ENCODE assay signal across 8 mouse cellular contexts in genomic region chr11:19111916-19112575, GRCm38 (mm10).
DNase-seq lines count a peak whose midpoint lies in the region; ATAC-seq and TF ChIP-seq lines count a peak whose summit lies in the region.

No protein-coding gene starts in this region.

- no peak overlapping the region for H3K27ac ChIP-seq in hindbrain, postnatal 0 days
- H3K27ac ChIP-seq in hindbrain, embryonic 10.5 days: no peak overlapping the region
- no peak overlapping the region for H3K27ac ChIP-seq in forebrain, embryonic 13.5 days
- no peak overlapping the region for H3K27ac ChIP-seq in layer of hippocampus, adult 2 months

- peak; percentile 71 for DNase-seq in hindbrain, postnatal 0 days (ENCODE audit: low spot score)
- DNase-seq in hindbrain, embryonic 10.5 days (ENCODE audit: low spot score): no peak
- DNase-seq in Muller cell, postnatal 12 days (ENCODE audit: inconsistent ontology term): peak; percentile 90
- peak; percentile 64 for DNase-seq in lung, postnatal 14 days
- DNase-seq in layer of hippocampus, adult 2 months (ENCODE audit: low spot score in 2 of 2): no peak
- no peak for DNase-seq in cerebellum, adult 8-10 months
- no peak for DNase-seq in spleen, postnatal 36 days (ENCODE audit: low spot score in 2 of 2)

- no peaks in the 10 kb centered on the region for H3K36me3 ChIP-seq in hindbrain, postnatal 0 days (ENCODE audit: insufficient read depth, low read length)
- no peaks in the 10 kb centered on the region for H3K36me3 ChIP-seq in hindbrain, embryonic 10.5 days
- no peaks in the 10 kb centered on the region for H3K36me3 ChIP-seq in forebrain, embryonic 13.5 days (ENCODE audit: poor library complexity, severe bottlenecking)

- TF ChIP-seq CTCF in hindbrain, postnatal 0 days (IDR thresholded peaks at IDR 0.05; ENCODE audit: low read depth): no peak
- no peak for TF ChIP-seq CTCF in layer of hippocampus, adult 2 months (conservative IDR thresholded peaks at IDR 0.05)

- no peak for ATAC-seq in hindbrain, postnatal 0 days
- ATAC-seq in forebrain, embryonic 13.5 days: peak; percentile 88

- no peaks in the 10 kb centered on the region for H3K4me1 ChIP-seq in hindbrain, postnatal 0 days (ENCODE audit: insufficient read depth, low read length)
- H3K4me1 ChIP-seq in hindbrain, embryonic 10.5 days (replicated peaks): peaks cover 12% of the 10 kb centered on the region; the same call in 1 of the 2 replicates
- H3K4me1 ChIP-seq in forebrain, embryonic 13.5 days: peaks cover 14% of the 10 kb centered on the region

- no peaks in the 10 kb centered on the region for H3K27me3 ChIP-seq in hindbrain, postnatal 0 days (ENCODE audit: insufficient read depth, low read length)
- H3K27me3 ChIP-seq in hindbrain, embryonic 10.5 days (ENCODE audit: insufficient read depth, poor library complexity, severe bottlenecking): no peaks in the 10 kb centered on the region
- H3K27me3 ChIP-seq in forebrain, embryonic 13.5 days: peaks cover 46% of the 10 kb centered on the region

- no peak overlapping the region for H3K4me3 ChIP-seq in hindbrain, postnatal 0 days (ENCODE audit: low read length)
- H3K4me3 ChIP-seq in hindbrain, embryonic 10.5 days: no peak overlapping the region
- no peak overlapping the region for H3K4me3 ChIP-seq in forebrain, embryonic 13.5 days
- no peak overlapping the region for H3K4me3 ChIP-seq in layer of hippocampus, adult 2 months

- no peak overlapping the region for H3K4me2 ChIP-seq in hindbrain, postnatal 0 days (ENCODE audit: low read depth, low read length)
- H3K4me2 ChIP-seq in forebrain, embryonic 13.5 days: no peak overlapping the region

- H3K9me3 ChIP-seq in hindbrain, postnatal 0 days (ENCODE audit: low read length): no peaks in the 10 kb centered on the region
- no peaks in the 10 kb centered on the region for H3K9me3 ChIP-seq in hindbrain, embryonic 10.5 days
- H3K9me3 ChIP-seq in forebrain, embryonic 13.5 days (replicated peaks): no peaks in the 10 kb centered on the region

- WGBS in hindbrain, postnatal 0 days: 30% methylated on average over 7 of the region's 7 CpGs
- 65% methylated on average over 7 of the region's 7 CpGs for WGBS in hindbrain, embryonic 10.5 days
- WGBS in forebrain, embryonic 13.5 days: 27% methylated on average over 7 of the region's 7 CpGs

- no peak overlapping the region for H3K9ac ChIP-seq in hindbrain, postnatal 0 days (replicated peaks; ENCODE audit: low read length)
- H3K9ac ChIP-seq in forebrain, embryonic 13.5 days: no peak overlapping the region

Comparison
In these comparisons a context has a peak if more than half of its experiments do, and no peak if none do; other contexts are left out.
1. DNase-seq: peak in hindbrain, postnatal 0 days (single experiment), Muller cell, postnatal 12 days (single experiment) and lung, postnatal 14 days (single experiment); none in hindbrain, embryonic 10.5 days (single experiment), layer of hippocampus, adult 2 months (0 of 2), cerebellum, adult 8-10 months (single experiment) and spleen, postnatal 36 days (0 of 2).